Mouse (Mus musculus): ENCODE measurements around the gene Ptgs1.

GRCm38 (mm10) chr2:36183278-36183677 lies 46.9 kb upstream of the Ptgs1 start:
- TF ChIP-seq POLR2A (IDR thresholded peaks at IDR 0.05; ENCODE audit: insufficient read length, low read depth) (no peak), CEBPB (IDR thresholded peaks at IDR 0.05; ENCODE audit: insufficient read depth, poor library complexity, severe bottlenecking) (no peak), MAX (IDR thresholded peaks at IDR 0.05; ENCODE audit: low read depth) (no peak), E2F4 (IDR thresholded peaks at IDR 0.05; ENCODE audit: insufficient read depth) (no peak), MYOG (IDR thresholded peaks at IDR 0.05; ENCODE audit: control insufficient read depth in 1 of 3, insufficient read depth in 1 of 3, insufficient read length in 2 of 3, low read depth in 2 of 3) (no peak), USF1 (IDR thresholded peaks at IDR 0.05; ENCODE audit: low read depth) (no peak), POLR2AphosphoS2 (IDR thresholded peaks at IDR 0.05; ENCODE audit: insufficient read length, low read depth) (no peak), TCF12 (IDR thresholded peaks at IDR 0.05; ENCODE audit: insufficient read depth, poor library complexity, severe bottlenecking) (no peak), MYOD1 (IDR thresholded peaks at IDR 0.05; ENCODE audit: control insufficient read depth in 1 of 3, insufficient read length in 2 of 3, low read depth in 2 of 3) (no peak), REST (IDR thresholded peaks at IDR 0.05; ENCODE audit: insufficient read depth, insufficient read length) (no peak)
